In genomic region chr3:146433681-146434350, GRCm38 (mm10) we compare ENCODE assay signal across 21 mouse cellular contexts. TPM values are rescaled to one million over a fixed set of nuclear protein-coding genes. Genes with fewer than 3 reads are reported as not detected.
DNase-seq lines count a peak whose midpoint lies in the region; ATAC-seq and TF ChIP-seq lines count a peak whose summit lies in the region.
"Had no signal": no experiment of that assay in that cellular context is flagged by ENCODE, and none has a peak within 500 bp of the region (broad histone marks: within the 10 kb centered on the region; RNA-seq: fewer than 3 reads in every experiment).

No protein-coding gene starts in this region.

- no peaks in the 10 kb centered on the region for H3K9me3 ChIP-seq in forebrain, postnatal 0 days (ENCODE audit: low read length)
- H3K9me3 ChIP-seq in forebrain, embryonic 16.5 days (ENCODE audit: control insufficient read depth, low read length), result no peaks in the 10 kb centered on the region
- no peaks in the 10 kb centered on the region for H3K9me3 ChIP-seq in midbrain, embryonic 10.5 days (replicated peaks)
- no peaks in the 10 kb centered on the region for H3K9me3 ChIP-seq in midbrain, embryonic 16.5 days (replicated peaks; ENCODE audit: control insufficient read depth, low read length, poor library complexity, severe bottlenecking)
- H3K9me3 ChIP-seq: kidney, embryonic 15.5 days; limb, embryonic 13.5 days; liver, embryonic 15.5 days had no signal

- no peak overlapping the region for H3K4me2 ChIP-seq in forebrain, postnatal 0 days (ENCODE audit: low read depth)
- no peak overlapping the region for H3K4me2 ChIP-seq in forebrain, embryonic 16.5 days (ENCODE audit: low read length)
- no peak overlapping the region for H3K4me2 ChIP-seq in midbrain, embryonic 16.5 days (ENCODE audit: low read length)
- H3K4me2 ChIP-seq: kidney, embryonic 15.5 days; limb, embryonic 13.5 days; liver, embryonic 15.5 days had no signal

- H3K36me3 ChIP-seq in forebrain, postnatal 0 days (ENCODE audit: insufficient read depth), result peaks cover 68% of the 10 kb centered on the region
- H3K36me3 ChIP-seq in forebrain, embryonic 16.5 days (ENCODE audit: control insufficient read depth, insufficient read depth), result peaks cover 24% of the 10 kb centered on the region
- peaks cover 99% of the 10 kb centered on the region for H3K36me3 ChIP-seq in midbrain, embryonic 10.5 days
- H3K36me3 ChIP-seq in midbrain, embryonic 16.5 days (ENCODE audit: control insufficient read depth, insufficient read depth, low read length), result peaks cover 23% of the 10 kb centered on the region

- no peak for DNase-seq in forebrain, postnatal 0 days
- DNase-seq in heart, postnatal 10 days, result peak; percentile 56 to 67
- no peak for DNase-seq in heart, adult 9 months (ENCODE audit: low spot score in 2 of 2)
- peak; percentile 7 for DNase-seq in midbrain, embryonic 10.5 days (ENCODE audit: low spot score)
- DNase-seq in lung, adult 2 months, result no peak
- DNase-seq: adrenal gland, postnatal 25 days; cerebellum, adult 9-10 months; gastrocnemius, postnatal 10 days; kidney, adult 11 months; kidney, postnatal 36 days; layer of hippocampus, postnatal 36 days; thymus, adult 2 months; thymus, postnatal 4 days had no signal

- H3K4me1 ChIP-seq in forebrain, postnatal 0 days (ENCODE audit: insufficient read depth), result no peaks in the 10 kb centered on the region
- no peaks in the 10 kb centered on the region for H3K4me1 ChIP-seq in forebrain, embryonic 16.5 days (replicated peaks; ENCODE audit: control insufficient read depth, insufficient read depth, low read length)
- no peaks in the 10 kb centered on the region for H3K4me1 ChIP-seq in midbrain, embryonic 10.5 days
- H3K4me1 ChIP-seq in midbrain, embryonic 16.5 days (ENCODE audit: control insufficient read depth, insufficient read depth, low read length), result no peaks in the 10 kb centered on the region
- no peaks in the 10 kb centered on the region for H3K4me1 ChIP-seq in lung, adult 2 months (ENCODE audit: control insufficient read depth, insufficient read depth, low read length)
- H3K4me1 ChIP-seq: kidney, embryonic 15.5 days; limb, embryonic 13.5 days had no signal

- WGBS in forebrain, postnatal 0 days, result 78% methylated on average over 14 of the region's 14 CpGs
- WGBS in forebrain, embryonic 16.5 days, result 85% methylated on average over 14 of the region's 14 CpGs
- WGBS in midbrain, embryonic 10.5 days, result 91% methylated on average over 14 of the region's 14 CpGs
- 91% methylated on average over 14 of the region's 14 CpGs for WGBS in midbrain, embryonic 16.5 days
- 87% methylated on average over 14 of the region's 14 CpGs for WGBS in lung, adult 2 months

- H3K27ac ChIP-seq in forebrain, postnatal 0 days (ENCODE audit: low read depth, low read length), result no peak overlapping the region
- H3K27ac ChIP-seq in forebrain, embryonic 16.5 days (ENCODE audit: low read length), result no peak overlapping the region
- no peak overlapping the region for H3K27ac ChIP-seq in midbrain, embryonic 10.5 days (replicated peaks)
- H3K27ac ChIP-seq in midbrain, embryonic 16.5 days (ENCODE audit: low read length), result no peak overlapping the region
- H3K27ac ChIP-seq: kidney, embryonic 15.5 days; limb, embryonic 13.5 days; liver, embryonic 15.5 days; macrophage; stomach, postnatal 0 days had no signal

- H3K27me3 ChIP-seq in forebrain, postnatal 0 days (ENCODE audit: insufficient read depth, low read length), result no peaks in the 10 kb centered on the region
- no peaks in the 10 kb centered on the region for H3K27me3 ChIP-seq in forebrain, embryonic 16.5 days (replicated peaks; ENCODE audit: control insufficient read depth, insufficient read depth, low read length)
- H3K27me3 ChIP-seq in midbrain, embryonic 10.5 days (ENCODE audit: low read depth, poor library complexity, severe bottlenecking), result no peaks in the 10 kb centered on the region
- no peaks in the 10 kb centered on the region for H3K27me3 ChIP-seq in midbrain, embryonic 16.5 days (ENCODE audit: control insufficient read depth, insufficient read depth, low read depth, low read length)
- H3K27me3 ChIP-seq: kidney, embryonic 15.5 days; limb, embryonic 13.5 days; liver, embryonic 15.5 days had no signal

- TF ChIP-seq CTCF in forebrain, postnatal 0 days (IDR thresholded peaks at IDR 0.05; ENCODE audit: low read depth), result no peak
- TF ChIP-seq CTCF in lung, adult 2 months (IDR thresholded peaks at IDR 0.05; ENCODE audit: insufficient read depth, low read length), result no peak

- ATAC-seq in forebrain, postnatal 0 days, result peak; percentile 32
- ATAC-seq in forebrain, embryonic 16.5 days, result no peak
- ATAC-seq in midbrain, embryonic 16.5 days, result no peak
- ATAC-seq: forebrain, embryonic 14.5 days had no signal

- no peak for TF ChIP-seq POLR2A in lung, adult 2 months (IDR thresholded peaks at IDR 0.05; ENCODE audit: borderline replicate concordance, extremely low read depth, low read depth, low read length)

- H3K9ac ChIP-seq in forebrain, postnatal 0 days, result no peak overlapping the region
- no peak overlapping the region for H3K9ac ChIP-seq in forebrain, embryonic 16.5 days (replicated peaks; ENCODE audit: low read depth, low read length)
- H3K9ac ChIP-seq in midbrain, embryonic 16.5 days (ENCODE audit: low read depth, low read length), result no peak overlapping the region
- H3K9ac ChIP-seq: kidney, embryonic 15.5 days; limb, embryonic 13.5 days; liver, embryonic 15.5 days had no signal

- intact Hi-C loops in heart, postnatal 10 days (cut with DNase I), result no loop called here

- no peak overlapping the region for H3K4me3 ChIP-seq in forebrain, postnatal 0 days (ENCODE audit: low read depth, low read length)
- no peak overlapping the region for H3K4me3 ChIP-seq in forebrain, embryonic 16.5 days (replicated peaks; ENCODE audit: low read length)
- no peak overlapping the region for H3K4me3 ChIP-seq in midbrain, embryonic 10.5 days
- no peak overlapping the region for H3K4me3 ChIP-seq in midbrain, embryonic 16.5 days (ENCODE audit: low read depth, low read length)
- no peak overlapping the region for H3K4me3 ChIP-seq in lung, adult 2 months (replicated peaks; ENCODE audit: extremely low read depth, low read depth, low read length)
- H3K4me3 ChIP-seq: kidney, embryonic 15.5 days; limb, embryonic 13.5 days; liver, embryonic 15.5 days had no signal

RNA-seq across cellular contexts. Expression of gene Ctbs, which starts 15.8 kb away (rescaled TPM):
- total RNA-seq in forebrain, postnatal 0 days (2014; rRNA removed), result 7.5 and 9.9 TPM in 2 replicates
- polyA plus RNA-seq in forebrain, postnatal 0 days (2015; fragmentation: Nextera tagmentation; extraction: Ambion mirVana), result 3.8 and 4.4 TPM in 2 replicates
- 4.0 and 4.2 TPM in 2 replicates for polyA plus RNA-seq in forebrain, embryonic 16.5 days (2015; fragmentation: Nextera tagmentation; extraction: Ambion mirVana)
- total RNA-seq in heart, postnatal 10 days (2021), result 1 to 10 TPM; 6.2 to 6.3 TPM
- 5.7 and 6.6 TPM in 2 replicates for polyA plus RNA-seq in midbrain, embryonic 10.5 days (2016; fragmentation: Nextera tagmentation; extraction: Ambion mirVana)
- polyA plus RNA-seq in midbrain, embryonic 16.5 days (2015; fragmentation: Nextera tagmentation; extraction: Ambion mirVana), result 4.3 and 4.4 TPM in 2 replicates
- polyA plus RNA-seq in lung, adult 2 months (2012; rRNA removed), result 4.9 and 5.6 TPM in 2 replicates

RNA-seq across cellular contexts. Expression of gene Ssx2ip, which starts 29.4 kb away (rescaled TPM):
- total RNA-seq in forebrain, postnatal 0 days (2014; rRNA removed), result 43.2 and 43.5 TPM in 2 replicates
- polyA plus RNA-seq in forebrain, postnatal 0 days (2015; fragmentation: Nextera tagmentation; extraction: Ambion mirVana), result 19.8 and 26.6 TPM in 2 replicates
- 22.5 and 26.1 TPM in 2 replicates for polyA plus RNA-seq in forebrain, embryonic 16.5 days (2015; fragmentation: Nextera tagmentation; extraction: Ambion mirVana)
- 10 to 100 TPM; 11.7 to 15.3 TPM for total RNA-seq in heart, postnatal 10 days (2021)
- 28.4 and 30.3 TPM in 2 replicates for polyA plus RNA-seq in midbrain, embryonic 10.5 days (2016; fragmentation: Nextera tagmentation; extraction: Ambion mirVana)
- 18.0 and 18.2 TPM in 2 replicates for polyA plus RNA-seq in midbrain, embryonic 16.5 days (2015; fragmentation: Nextera tagmentation; extraction: Ambion mirVana)
- polyA plus RNA-seq in lung, adult 2 months (2012; rRNA removed), result 5.9 and 7.2 TPM in 2 replicates

Comparison
In these comparisons a context has a peak if more than half of its experiments do, and no peak if none do; other contexts are left out.
1. DNase-seq: peak in heart, postnatal 10 days (2 of 2) and midbrain, embryonic 10.5 days (single experiment); none in forebrain, postnatal 0 days (single experiment), heart, adult 9 months (0 of 2) and lung, adult 2 months (single experiment).